ENCODE assay signal across 9 mouse cellular contexts in genomic region chr11:102375196-102376173, GRCm38 (mm10). TPM values are rescaled to one million over a fixed set of nuclear protein-coding genes. Genes with fewer than 3 reads are reported as not detected.
A peak's percentile ranks its signal among the peaks of the same experiment; 100 is the strongest.
DNase-seq lines count a peak whose midpoint lies in the region; ATAC-seq and TF ChIP-seq lines count a peak whose summit lies in the region.
"Had no signal": no experiment of that assay in that cellular context is flagged by ENCODE, and none has a peak within 500 bp of the region (broad histone marks: within the 10 kb centered on the region; RNA-seq: fewer than 3 reads in every experiment).

No protein-coding gene starts in this region.

- 0 out of 2 replicates have a peak overlapping the region, but pooled peaks have one; percentile 17 for H3K27ac ChIP-seq in embryonic facial prominence, embryonic 13.5 days
- peak overlapping the region; percentile 75 for H3K27ac ChIP-seq in heart, embryonic 13.5 days (replicated peaks)
- peak overlapping the region; percentile 55 for H3K27ac ChIP-seq in kidney, postnatal 0 days
- peak overlapping the region; percentile 66 for H3K27ac ChIP-seq in stomach, embryonic 15.5 days

- H3K36me3 ChIP-seq in embryonic facial prominence, embryonic 13.5 days = no peaks in the 10 kb centered on the region
- H3K36me3 ChIP-seq in heart, embryonic 13.5 days = no peaks in the 10 kb centered on the region
- H3K36me3 ChIP-seq in kidney, postnatal 0 days (ENCODE audit: insufficient read depth, low read length) = no peaks in the 10 kb centered on the region
- no peaks in the 10 kb centered on the region for H3K36me3 ChIP-seq in stomach, embryonic 15.5 days

- H3K9ac ChIP-seq in embryonic facial prominence, embryonic 13.5 days = peak overlapping the region; percentile 46; the same call in 1 of the 2 replicates
- peak overlapping the region; percentile 79 for H3K9ac ChIP-seq in heart, embryonic 13.5 days
- no peak overlapping the region for H3K9ac ChIP-seq in kidney, postnatal 0 days (ENCODE audit: low read depth, low read length)
- H3K9ac ChIP-seq in stomach, embryonic 15.5 days = no peak overlapping the region

- DNase-seq in testis, postnatal 10 days (ENCODE audit: low spot score) = peak; percentile 45
- DNase-seq in testis, postnatal 14 days (ENCODE audit: low spot score) = no peak
- peak; percentile 69 for DNase-seq in kidney, postnatal 0 days (ENCODE audit: low spot score)
- peak; percentile 54 for DNase-seq in lung, postnatal 36 days
- no peak for DNase-seq in layer of hippocampus, adult 11-12 months (ENCODE audit: low spot score)

- peaks cover 47% of the 10 kb centered on the region for H3K27me3 ChIP-seq in embryonic facial prominence, embryonic 13.5 days
- H3K27me3 ChIP-seq in heart, embryonic 13.5 days (replicated peaks) = peaks cover 19% of the 10 kb centered on the region
- H3K27me3 ChIP-seq in kidney, postnatal 0 days (ENCODE audit: insufficient read depth, low read length) = no peaks in the 10 kb centered on the region
- H3K27me3 ChIP-seq in stomach, embryonic 15.5 days (replicated peaks) = no peaks in the 10 kb centered on the region

- H3K4me3 ChIP-seq in embryonic facial prominence, embryonic 13.5 days = peak overlapping the region; percentile 18; the same call in 1 of the 2 replicates
- H3K4me3 ChIP-seq in heart, embryonic 13.5 days = peak overlapping the region; percentile 43
- H3K4me3 ChIP-seq in kidney, postnatal 0 days (replicated peaks; ENCODE audit: low read depth, low read length) = peak overlapping the region; percentile 6; the same call in 1 of the 2 replicates
- peak overlapping the region; percentile 21; the same call in 1 of the 2 replicates for H3K4me3 ChIP-seq in stomach, embryonic 15.5 days (replicated peaks)

- H3K9me3 ChIP-seq in embryonic facial prominence, embryonic 13.5 days = no peaks in the 10 kb centered on the region
- peaks cover 8% of the 10 kb centered on the region for H3K9me3 ChIP-seq in heart, embryonic 13.5 days
- no peaks in the 10 kb centered on the region for H3K9me3 ChIP-seq in kidney, postnatal 0 days (replicated peaks; ENCODE audit: low read length)
- no peaks in the 10 kb centered on the region for H3K9me3 ChIP-seq in stomach, embryonic 15.5 days

- H3K4me1 ChIP-seq in embryonic facial prominence, embryonic 13.5 days = peaks cover 14% of the 10 kb centered on the region
- H3K4me1 ChIP-seq in heart, embryonic 13.5 days = peaks cover 20% of the 10 kb centered on the region
- H3K4me1 ChIP-seq in kidney, postnatal 0 days (replicated peaks; ENCODE audit: insufficient read depth, low read length) = peaks cover 14% of the 10 kb centered on the region; the same call in 1 of the 2 replicates
- H3K4me1 ChIP-seq in stomach, embryonic 15.5 days = peaks cover 21% of the 10 kb centered on the region

- 0 out of 2 replicates have a peak, but pooled peaks have one; percentile 26 for ATAC-seq in embryonic facial prominence, embryonic 13.5 days (ENCODE audit: insufficient number of reproducible peaks, insufficient read depth, low FRiP score, low TSS enrichment, low read depth)
- peak; percentile 67 for ATAC-seq in heart, embryonic 13.5 days (ENCODE audit: extremely low read depth, insufficient number of reproducible peaks, low FRiP score, low TSS enrichment)
- peak; percentile 83 for ATAC-seq in kidney, postnatal 0 days (replicated peaks; ENCODE audit: low FRiP score, low read depth)
- ATAC-seq in stomach, embryonic 15.5 days (ENCODE audit: insufficient read depth, low FRiP score, low read depth) = peak; percentile 89
- ATAC-seq: Patski had no signal

- peak overlapping the region; percentile 51 for H3K4me2 ChIP-seq in embryonic facial prominence, embryonic 13.5 days
- H3K4me2 ChIP-seq in heart, embryonic 13.5 days = peak overlapping the region; percentile 73
- peak overlapping the region; percentile 36 for H3K4me2 ChIP-seq in kidney, postnatal 0 days (ENCODE audit: low read length)
- peak overlapping the region; percentile 51 for H3K4me2 ChIP-seq in stomach, embryonic 15.5 days

- WGBS in embryonic facial prominence, embryonic 13.5 days = 6% methylated on average over 23 of the region's 23 CpGs
- 4% methylated on average over 23 of the region's 23 CpGs for WGBS in heart, embryonic 13.5 days
- 5% methylated on average over 23 of the region's 23 CpGs for WGBS in kidney, postnatal 0 days
- 6% methylated on average over 23 of the region's 23 CpGs for WGBS in stomach, embryonic 15.5 days

- no peak for TF ChIP-seq CTCF in kidney, postnatal 0 days (IDR thresholded peaks at IDR 0.05; ENCODE audit: low read depth)

RNA-seq across cellular contexts. Expression of gene Slc4a1, which starts 9.5 kb away (rescaled TPM):
- 6.3 and 16.6 TPM in 2 replicates for polyA plus RNA-seq in embryonic facial prominence, embryonic 13.5 days (2015; fragmentation: Nextera tagmentation; extraction: Ambion mirVana)
- polyA plus RNA-seq in heart, embryonic 13.5 days (2015; fragmentation: Nextera tagmentation; extraction: Ambion mirVana) = 47.2 and 59.5 TPM in 2 replicates
- 7.4 and 8.0 TPM in 2 replicates for polyA plus RNA-seq in kidney, postnatal 0 days (2015; fragmentation: Nextera tagmentation; extraction: Ambion mirVana)
- 31.8 and 68.8 TPM in 2 replicates for polyA plus RNA-seq in stomach, embryonic 15.5 days (2015; fragmentation: Nextera tagmentation; extraction: Ambion mirVana)
- polyA plus RNA-seq: Patski had no signal

RNA-seq across cellular contexts. Expression of gene Rundc3a, which starts 17.7 kb away (rescaled TPM):
- polyA plus RNA-seq in embryonic facial prominence, embryonic 13.5 days (2015; fragmentation: Nextera tagmentation; extraction: Ambion mirVana) = 3.6 and 5.2 TPM in 2 replicates
- 1.1 and 1.7 TPM in 2 replicates for polyA plus RNA-seq in heart, embryonic 13.5 days (2015; fragmentation: Nextera tagmentation; extraction: Ambion mirVana)
- polyA plus RNA-seq in kidney, postnatal 0 days (2015; fragmentation: Nextera tagmentation; extraction: Ambion mirVana) = 7.0 and 9.2 TPM in 2 replicates
- 8.8 and 9.2 TPM in 2 replicates for polyA plus RNA-seq in stomach, embryonic 15.5 days (2015; fragmentation: Nextera tagmentation; extraction: Ambion mirVana)

RNA-seq across cellular contexts. Expression of gene Slc25a39, which starts 32.3 kb away (rescaled TPM):
- 191 and 195 TPM in 2 replicates for polyA plus RNA-seq in embryonic facial prominence, embryonic 13.5 days (2015; fragmentation: Nextera tagmentation; extraction: Ambion mirVana)
- polyA plus RNA-seq in heart, embryonic 13.5 days (2015; fragmentation: Nextera tagmentation; extraction: Ambion mirVana) = 287 and 294 TPM in 2 replicates
- 352 and 383 TPM in 2 replicates for polyA plus RNA-seq in kidney, postnatal 0 days (2015; fragmentation: Nextera tagmentation; extraction: Ambion mirVana)
- 256 and 259 TPM in 2 replicates for polyA plus RNA-seq in stomach, embryonic 15.5 days (2015; fragmentation: Nextera tagmentation; extraction: Ambion mirVana)

RNA-seq across cellular contexts. Expression of gene Grn, which starts 54.6 kb away (rescaled TPM):
- polyA plus RNA-seq in embryonic facial prominence, embryonic 13.5 days (2015; fragmentation: Nextera tagmentation; extraction: Ambion mirVana) = 124 and 126 TPM in 2 replicates
- 220 and 224 TPM in 2 replicates for polyA plus RNA-seq in heart, embryonic 13.5 days (2015; fragmentation: Nextera tagmentation; extraction: Ambion mirVana)
- 191 and 209 TPM in 2 replicates for polyA plus RNA-seq in kidney, postnatal 0 days (2015; fragmentation: Nextera tagmentation; extraction: Ambion mirVana)
- 155 and 161 TPM in 2 replicates for polyA plus RNA-seq in stomach, embryonic 15.5 days (2015; fragmentation: Nextera tagmentation; extraction: Ambion mirVana)

RNA-seq across cellular contexts. Expression of gene Ubtf, which starts 55.9 kb away (rescaled TPM):
- polyA plus RNA-seq in embryonic facial prominence, embryonic 13.5 days (2015; fragmentation: Nextera tagmentation; extraction: Ambion mirVana) = 88.5 and 93.6 TPM in 2 replicates
- polyA plus RNA-seq in heart, embryonic 13.5 days (2015; fragmentation: Nextera tagmentation; extraction: Ambion mirVana) = 51.1 and 53.1 TPM in 2 replicates
- polyA plus RNA-seq in kidney, postnatal 0 days (2015; fragmentation: Nextera tagmentation; extraction: Ambion mirVana) = 75.5 and 80.8 TPM in 2 replicates
- polyA plus RNA-seq in stomach, embryonic 15.5 days (2015; fragmentation: Nextera tagmentation; extraction: Ambion mirVana) = 82.7 and 83.0 TPM in 2 replicates

Comparison
In these comparisons a context has a peak if more than half of its experiments do, and no peak if none do; other contexts are left out.
1. DNase-seq: peak in testis, postnatal 10 days (single experiment), kidney, postnatal 0 days (single experiment) and lung, postnatal 36 days (single experiment); none in testis, postnatal 14 days (single experiment) and layer of hippocampus, adult 11-12 months (single experiment).
2. ATAC-seq: peak in every context shown above with its lines; median percentile 89 in stomach, embryonic 15.5 days; 83 in kidney, postnatal 0 days; 67 in heart, embryonic 13.5 days; 26 in embryonic facial prominence, embryonic 13.5 days.
3. H3K27ac ChIP-seq: peak in every context shown above with its lines; median percentile 75 in heart, embryonic 13.5 days; 66 in stomach, embryonic 15.5 days; 55 in kidney, postnatal 0 days; 17 in embryonic facial prominence, embryonic 13.5 days.
4. H3K9ac ChIP-seq: peak in embryonic facial prominence, embryonic 13.5 days (single experiment) and heart, embryonic 13.5 days (single experiment); none in kidney, postnatal 0 days (single experiment) and stomach, embryonic 15.5 days (single experiment).
5. Peak in every context shown above with its lines, with median percentiles within 50 percentile points of each other: H3K4me2 ChIP-seq and H3K4me3 ChIP-seq.